Mouse (Mus musculus) small intestine, adult 2 months (tissue): ENCODE results near the gene Casp7.

Source experiments
- CTCF ChIP-seq: fragments of 200-500 bp; IDR thresholded peaks from 2 replicates; pipeline ENCODE4 v1.5.1; 2012; ENCODE audit warnings: low read depth, mild to moderate bottlenecking, control low read depth, inconsistent platforms, low read length, moderate library complexity, mixed read lengths; ENCODE audit not compliant: insufficient replicate concordance, insufficient read length; ENCODE audit errors: extremely low read depth
- POLR2A ChIP-seq: fragments of 200-500 bp; IDR thresholded peaks from 2 replicates; pipeline ENCODE4 v1.6.1; 2012; ENCODE audit warnings: low read depth, mild to moderate bottlenecking, control low read depth, inconsistent platforms, low read length, moderate library complexity

GRCm38 (mm10) chr19:56419452-56419851, 22.5 kb downstream of the Casp7 start:
- no peak for TF ChIP-seq POLR2A
- no peak for TF ChIP-seq CTCF
